Mouse (Mus musculus) embryo, embryonic 10.5 days (tissue): Measurements from ENCODE around the gene Tbc1d2.
"Not testable (repeated sequence)": the region's sequence is repeated elsewhere in the genome, so short reads cannot be mapped to it uniquely, and the experiment has no call there.

Experiments
- DNase-seq: peaks from one replicate; pipeline ENCODE4 v3.0.0-alpha.2; 2015; ENCODE audit warnings: low spot score

Tbc1d2 gene

DNA sequence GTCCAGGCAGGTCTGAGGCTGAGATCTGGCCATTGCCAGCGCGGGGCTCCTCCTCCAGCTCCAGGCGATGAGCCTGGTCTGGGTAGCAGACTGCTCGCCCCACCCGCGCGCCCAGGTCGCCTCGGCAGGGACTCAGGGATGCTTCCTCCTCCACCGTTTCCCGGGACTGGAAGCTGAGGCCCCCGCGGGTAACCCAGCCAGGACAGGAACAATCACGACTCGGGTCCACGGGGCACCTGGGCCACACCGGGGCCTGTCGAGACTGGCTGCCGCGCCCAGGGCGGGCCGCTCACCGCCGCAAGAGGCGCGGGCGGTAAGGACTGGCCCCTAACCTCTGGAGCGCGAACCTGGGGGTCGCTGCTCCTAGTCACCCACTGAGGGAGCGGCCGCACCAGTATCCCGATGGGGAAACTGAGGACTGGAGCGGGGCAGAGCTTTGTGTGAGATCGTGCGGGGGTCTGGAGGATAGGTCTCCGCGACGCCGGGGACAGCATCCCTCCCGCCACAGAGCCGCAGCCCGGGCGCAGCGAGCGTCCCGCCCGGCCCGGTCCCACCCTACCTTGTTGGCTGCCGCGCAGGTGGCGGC is 48.7 kb downstream of the Tbc1d2 start:
- DNase-seq, result peak; percentile 25

DNA sequence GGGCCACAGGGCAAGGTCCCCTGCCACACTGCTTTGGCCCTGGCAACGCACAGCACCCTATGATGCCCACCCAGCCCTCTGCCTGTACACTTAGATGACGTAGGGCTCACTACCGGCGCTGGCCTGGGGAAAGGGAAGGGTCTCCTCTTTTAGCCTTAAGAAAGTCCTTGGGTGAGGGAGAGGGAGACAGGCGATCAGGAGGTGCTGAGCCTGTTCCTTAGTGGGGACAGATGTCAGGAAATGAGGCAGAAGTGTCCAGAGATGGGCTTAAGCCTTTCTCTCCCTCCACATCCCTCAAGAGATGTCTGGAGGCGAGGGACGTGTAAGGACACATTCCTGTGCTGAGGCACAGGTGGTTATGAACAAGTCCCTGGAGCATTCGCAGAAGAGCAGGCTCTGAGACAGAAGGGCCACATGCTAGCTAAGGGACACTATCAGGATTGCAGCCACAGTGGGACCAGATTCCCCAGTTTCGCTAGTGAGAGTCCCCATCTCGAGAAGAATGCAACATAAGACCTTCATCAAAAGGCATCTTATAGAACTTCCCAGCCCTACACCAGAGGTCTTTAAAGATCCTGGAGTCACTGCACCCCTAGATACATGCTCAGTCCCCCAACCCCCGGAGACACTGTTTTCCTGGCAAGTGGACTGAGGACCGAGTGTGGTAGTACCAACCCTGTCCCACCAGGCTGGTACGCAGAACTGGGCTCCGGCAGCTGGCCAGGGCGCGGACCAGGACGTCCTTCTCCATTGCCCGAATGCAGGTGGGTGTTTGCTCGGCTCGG is 49.3 kb downstream of the Tbc1d2 start:
- DNase-seq, result no peak

DNA sequence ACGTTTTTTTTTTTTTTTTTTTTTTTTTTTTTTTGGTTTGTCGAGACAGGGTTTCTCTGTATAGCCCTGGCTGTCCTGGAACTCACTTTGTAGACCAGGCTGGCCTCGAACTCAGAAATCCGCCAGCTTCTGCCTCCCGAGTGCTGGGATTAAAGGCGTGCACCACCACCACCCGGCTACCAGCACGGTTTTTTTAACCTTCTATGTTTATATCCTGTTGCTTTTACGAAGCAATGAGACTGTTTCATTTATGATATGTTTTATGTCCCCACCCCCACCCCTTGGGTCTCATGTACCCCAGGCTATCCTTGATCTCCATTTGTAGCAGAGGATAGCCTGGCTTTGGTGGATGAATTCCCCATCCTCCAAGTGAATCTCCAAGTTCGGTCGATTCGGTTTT is 50.4 kb downstream of the Tbc1d2 start:
- not testable (repeated sequence) for DNase-seq

DNA sequence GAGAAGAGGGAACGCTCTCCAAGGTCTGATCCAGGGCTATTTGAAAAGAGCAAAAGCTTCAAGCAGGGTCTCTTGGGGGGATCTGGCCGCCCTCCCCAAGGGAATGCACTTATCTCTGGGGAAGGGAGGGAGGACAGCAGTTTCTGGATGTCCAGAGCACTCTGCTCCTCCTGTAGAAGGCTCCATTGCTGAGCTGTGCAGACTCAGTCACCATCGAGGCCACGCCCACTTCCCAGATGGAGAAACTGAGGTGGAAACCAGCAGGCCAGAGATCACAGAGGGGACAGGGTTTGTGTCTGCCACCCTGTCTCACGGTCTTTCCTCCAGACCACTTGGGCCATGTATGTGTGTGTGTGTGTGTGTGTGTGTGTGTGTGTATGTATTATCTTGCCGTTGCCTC is 51.0 kb downstream of the Tbc1d2 start:
- no peak for DNase-seq

DNA sequence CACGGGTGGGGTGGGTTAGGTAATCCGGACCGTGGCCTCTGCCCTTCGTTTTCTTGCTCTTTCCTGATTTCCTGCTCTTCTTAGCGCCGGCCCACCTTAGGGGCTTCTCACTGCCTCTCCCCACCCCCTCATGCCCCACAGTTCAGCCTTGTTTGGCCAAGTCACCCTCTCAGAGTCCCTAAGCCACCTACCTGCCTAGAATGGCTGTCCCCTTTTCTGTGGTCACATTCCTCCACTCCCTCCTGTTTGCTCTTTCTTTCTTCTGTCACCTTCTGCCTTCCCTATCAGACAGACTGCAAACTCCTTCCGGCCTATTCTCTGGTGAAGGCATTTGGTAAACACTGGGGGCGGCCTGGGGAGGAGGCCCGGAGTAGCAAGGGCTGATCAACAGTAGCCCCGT is 51.9 kb downstream of the Tbc1d2 start:
- DNase-seq, result no peak

DNA sequence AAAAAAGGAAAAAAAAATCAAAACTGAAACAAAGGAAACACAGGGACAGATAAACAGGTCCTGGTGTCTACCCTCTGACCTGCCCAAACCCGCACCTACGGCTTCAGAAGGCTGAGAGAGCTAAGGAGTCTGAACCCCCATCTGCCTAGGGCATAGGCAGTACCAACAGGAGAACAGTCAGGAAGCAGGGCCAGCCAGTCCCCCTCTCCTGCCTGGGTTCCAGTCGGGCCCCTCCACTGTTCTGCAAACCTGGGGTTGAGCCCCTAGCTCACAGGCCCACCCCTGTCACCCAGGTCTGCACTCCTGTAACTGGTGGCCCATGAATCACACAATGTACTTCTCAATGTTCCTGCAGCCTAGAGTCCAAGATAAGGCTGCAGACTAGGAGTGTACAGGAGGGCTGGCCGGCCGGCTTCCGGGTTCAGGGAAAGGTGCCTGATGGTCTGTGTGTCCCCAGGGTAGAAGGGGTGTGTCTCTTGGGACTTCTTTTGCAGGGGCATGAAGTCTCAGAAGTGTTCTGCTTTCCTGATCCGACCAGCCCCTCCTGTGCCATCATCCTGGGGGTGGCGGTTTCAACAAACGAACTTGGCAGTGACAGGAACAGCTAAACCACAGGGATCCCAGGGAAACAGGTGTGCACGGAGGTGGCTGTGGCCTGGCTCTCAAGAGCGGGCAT is 52.6 kb downstream of the Tbc1d2 start:
- DNase-seq, result no peak

DNA sequence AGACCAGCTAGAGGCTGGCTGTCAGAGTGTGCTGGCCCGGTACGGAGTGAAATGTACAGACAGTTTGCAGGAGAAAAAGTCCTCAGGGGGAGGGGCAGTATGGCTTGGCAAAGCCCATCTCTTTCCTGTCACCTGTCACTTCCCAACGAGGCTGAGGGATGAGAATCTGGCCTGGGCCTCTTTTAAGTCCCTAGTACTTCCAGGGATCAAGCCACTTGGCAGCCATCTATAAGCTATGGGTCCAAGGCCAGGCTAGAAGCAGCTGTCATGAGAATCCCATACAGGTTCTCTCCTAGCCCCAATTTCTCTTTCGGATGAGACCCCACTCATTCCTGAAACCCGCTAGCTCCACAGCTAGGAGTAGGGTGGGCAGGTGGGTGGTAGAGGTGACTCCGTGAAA is 53.6 kb downstream of the Tbc1d2 start:
- DNase-seq, result no peak

DNA sequence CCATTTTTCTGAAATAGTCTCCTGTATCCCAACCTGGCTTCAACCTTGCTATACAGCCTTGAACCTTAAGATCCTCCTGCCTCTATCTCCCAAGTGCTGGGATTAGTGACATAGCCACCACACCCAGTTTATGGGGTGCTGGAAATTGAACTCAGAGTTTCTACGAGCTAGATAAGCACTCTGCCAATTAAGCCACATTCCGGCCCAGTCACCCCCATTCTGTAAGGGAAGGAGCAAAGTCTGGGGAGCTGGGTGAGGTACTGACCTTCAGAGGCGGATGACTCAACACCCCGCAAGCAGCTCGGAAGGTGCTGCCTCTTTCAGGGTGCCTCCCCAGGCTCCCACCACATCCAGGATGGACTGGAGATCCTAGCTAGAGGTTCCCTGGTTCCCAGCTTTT is 55.9 kb downstream of the Tbc1d2 start:
- no peak for DNase-seq

DNA sequence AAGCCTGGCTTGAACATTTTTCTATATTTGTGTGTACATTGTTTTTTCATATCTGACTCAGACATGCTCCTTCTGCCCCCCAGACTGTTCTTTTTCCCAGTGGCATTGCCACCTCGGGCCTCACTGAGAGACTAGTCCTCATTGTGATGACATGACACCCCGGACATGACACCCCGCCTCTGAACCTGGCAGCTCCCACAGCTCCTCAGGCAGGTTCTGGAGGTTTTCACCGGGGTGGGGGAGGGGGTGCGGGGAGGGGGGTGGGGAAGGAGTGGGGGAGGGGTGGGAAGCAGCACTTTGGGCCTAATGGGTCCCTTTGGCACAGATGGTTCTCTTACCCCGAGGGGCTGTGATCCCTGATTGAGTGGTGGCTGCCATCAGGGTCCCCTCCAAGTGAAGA is 56.5 kb downstream of the Tbc1d2 start:
- DNase-seq, result no peak

DNA sequence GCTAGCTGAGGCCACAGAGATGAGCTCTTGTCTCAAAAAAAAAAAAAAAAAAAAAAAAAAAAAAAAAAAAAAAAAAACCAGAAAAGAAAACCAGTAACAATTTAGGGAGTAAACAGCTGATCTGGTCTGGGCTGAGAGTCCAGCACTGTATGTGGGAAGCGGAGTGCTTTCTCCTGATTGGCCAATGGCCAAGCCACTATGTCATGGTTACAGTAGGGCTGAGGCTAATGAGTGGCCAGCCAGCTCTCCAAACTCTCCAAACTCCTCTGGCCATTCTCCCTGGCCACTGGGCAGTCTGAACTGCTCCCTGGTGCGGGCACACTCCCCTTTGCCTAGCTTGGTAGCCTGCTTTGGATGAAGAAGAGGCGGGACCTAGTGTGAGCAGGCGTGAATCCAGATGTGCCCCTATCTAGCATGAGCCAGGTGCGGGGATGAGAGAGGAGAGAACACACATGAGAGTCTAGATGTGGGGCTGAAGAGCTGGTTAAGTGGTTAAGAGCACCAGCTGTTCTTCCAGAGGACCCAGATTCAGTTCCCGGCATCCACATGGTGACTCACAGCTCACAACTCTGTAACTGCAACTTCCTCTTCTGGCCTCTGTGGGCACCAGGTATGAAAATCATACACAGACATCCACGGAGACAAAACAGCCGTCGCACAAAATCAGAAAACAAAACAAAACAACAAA is 58.0 kb downstream of the Tbc1d2 start:
- no peak for DNase-seq

DNA sequence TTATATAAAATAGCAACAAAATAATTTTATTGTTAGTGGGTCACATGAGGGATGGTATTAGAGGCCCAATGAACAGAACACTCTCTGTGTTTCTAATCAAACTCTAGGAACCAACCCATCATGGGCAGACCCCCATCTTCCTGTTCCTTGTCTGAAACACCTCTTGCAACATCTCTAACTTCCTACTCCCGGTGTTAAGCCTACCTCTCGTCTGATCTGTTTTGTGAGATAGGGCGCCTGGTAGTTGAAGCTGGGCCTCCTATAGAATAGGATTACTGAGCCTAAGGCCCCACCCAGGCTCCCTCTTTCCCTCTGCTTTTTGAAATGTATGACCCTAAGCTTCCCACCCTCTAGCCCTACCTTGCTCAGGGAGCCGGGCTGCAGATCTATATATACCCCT is 59.2 kb downstream of the Tbc1d2 start:
- no peak for DNase-seq

DNA sequence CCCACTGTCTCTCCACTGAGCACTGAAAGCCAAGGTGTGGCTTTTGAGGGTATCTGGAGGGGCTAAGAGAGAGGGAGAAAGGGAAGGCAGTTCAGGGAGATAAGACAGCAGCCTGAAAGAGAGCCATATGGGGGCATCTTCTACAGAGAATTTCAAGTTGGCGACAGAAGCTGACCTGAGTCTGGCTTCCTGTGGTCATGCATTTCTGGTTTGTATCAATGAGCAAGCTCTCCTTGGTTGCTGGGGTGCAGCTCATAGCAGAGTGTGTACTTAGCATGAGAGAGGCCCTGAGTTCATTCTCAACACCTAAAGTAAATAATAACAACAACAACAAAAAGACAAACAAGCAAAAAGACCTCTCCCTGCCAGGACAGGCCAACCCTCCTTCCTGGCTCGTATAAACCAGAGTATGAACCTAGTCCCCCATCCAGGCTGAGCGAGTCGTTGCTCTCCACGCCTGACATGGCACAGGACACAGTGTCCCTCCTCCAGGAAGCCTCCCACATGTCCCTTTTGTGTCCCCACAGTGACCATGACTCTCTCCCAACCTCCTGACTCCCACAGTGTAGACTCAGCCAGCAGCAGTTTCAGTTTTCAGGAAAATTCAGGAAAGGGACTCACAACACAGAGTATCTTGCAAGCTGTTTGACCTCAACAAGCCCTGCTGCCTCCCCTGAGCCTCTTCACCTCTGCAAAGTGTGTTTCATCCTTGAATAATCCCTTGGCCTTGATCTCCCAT is 59.9 kb downstream of the Tbc1d2 start:
- no peak for DNase-seq

DNA sequence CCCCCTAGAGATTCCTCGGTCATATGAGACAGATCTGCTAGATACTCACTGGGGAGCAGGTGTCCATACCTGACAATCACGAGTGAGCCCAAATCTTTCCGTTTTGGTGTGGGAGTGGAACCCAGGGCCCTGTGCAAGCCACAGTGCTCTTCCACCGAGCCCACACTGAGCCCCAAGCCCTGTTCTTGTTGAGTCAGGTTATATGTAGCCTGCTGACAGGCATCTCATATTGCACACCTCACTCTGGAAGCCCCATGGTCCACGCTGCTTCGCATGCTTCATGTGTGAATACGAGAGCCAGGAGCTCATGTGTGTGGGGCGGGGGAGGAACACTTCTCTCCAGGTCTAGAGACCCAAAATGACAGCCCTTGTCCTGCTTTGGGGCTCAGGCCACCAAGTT is 60.9 kb downstream of the Tbc1d2 start:
- no peak for DNase-seq

DNA sequence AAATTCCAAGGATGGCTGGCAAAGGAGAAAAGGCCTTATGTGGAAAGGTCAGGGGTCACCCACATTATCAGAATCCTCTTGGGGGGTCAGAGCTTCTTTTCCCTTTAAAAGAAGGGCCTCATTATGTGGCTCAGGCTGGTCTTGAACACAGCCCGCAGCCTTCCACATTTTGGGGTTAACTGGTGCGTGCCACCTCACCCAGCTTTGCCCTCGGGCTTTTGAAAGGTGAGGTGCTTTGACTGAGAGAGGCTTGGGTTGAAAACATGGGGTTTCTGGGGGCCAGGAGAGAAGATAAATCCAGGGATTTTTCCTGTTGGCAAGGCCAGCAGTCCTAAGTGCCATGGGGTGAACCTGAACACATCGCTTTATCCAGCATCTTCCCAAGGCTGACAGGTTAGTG is 63.5 kb downstream of the Tbc1d2 start:
- no peak for DNase-seq

DNA sequence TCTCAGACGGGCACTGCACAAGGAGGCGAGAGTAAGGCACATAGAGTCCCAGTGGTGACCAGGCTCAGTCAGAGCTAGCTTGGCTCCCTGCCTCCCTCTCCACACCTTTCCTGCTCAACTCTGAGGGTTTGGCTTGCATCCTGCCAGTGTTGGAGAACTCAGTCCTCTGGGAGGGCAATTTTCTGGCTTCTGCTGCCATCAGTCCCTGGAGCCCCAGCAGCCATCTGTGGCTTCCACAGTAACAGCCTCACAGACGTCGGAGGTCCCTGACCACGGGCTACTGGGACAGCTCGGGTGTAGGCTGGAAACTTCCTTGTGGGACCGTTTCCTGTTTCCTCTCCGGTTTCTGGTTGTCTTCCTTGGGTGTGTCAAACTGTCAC is 64.2 kb downstream of the Tbc1d2 start:
- DNase-seq, result no peak

DNA sequence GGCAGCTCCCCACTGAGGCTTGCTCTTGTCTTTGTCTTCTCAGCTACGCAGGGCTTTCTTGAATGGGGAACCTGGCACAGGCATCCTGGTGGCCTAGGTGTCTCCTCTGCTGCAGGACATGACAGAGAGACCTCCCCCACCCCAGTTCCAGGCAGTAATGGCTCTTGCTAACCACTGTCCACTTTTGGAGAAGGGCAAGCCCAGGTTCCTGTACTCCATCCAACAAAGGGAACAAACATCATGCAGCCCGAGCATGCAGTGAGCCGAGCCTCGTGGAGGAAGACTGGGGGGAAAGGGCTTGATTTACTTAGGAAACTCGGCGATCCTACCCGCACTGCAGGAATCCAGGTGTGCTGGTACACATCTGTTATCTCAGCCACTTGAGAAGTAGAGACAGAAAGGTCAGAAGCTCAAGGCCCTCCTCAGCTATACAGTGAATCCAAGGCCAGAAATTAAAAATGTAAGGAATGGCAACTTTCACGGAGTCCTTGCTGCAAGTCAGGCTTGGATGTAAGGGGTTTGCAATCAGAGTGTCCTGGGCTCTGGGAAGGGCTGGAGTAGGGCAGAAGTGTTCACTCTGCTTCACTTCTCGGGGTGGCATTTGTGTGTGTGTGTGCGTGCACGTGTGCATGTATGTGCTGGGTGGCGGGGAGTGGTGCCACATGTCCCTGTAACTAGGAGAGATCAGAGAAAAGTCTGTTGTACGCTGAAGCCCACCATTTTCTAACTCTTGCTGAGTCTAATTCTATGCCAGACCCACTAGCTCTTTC is 64.8 kb downstream of the Tbc1d2 start:
- DNase-seq, result no peak

DNA sequence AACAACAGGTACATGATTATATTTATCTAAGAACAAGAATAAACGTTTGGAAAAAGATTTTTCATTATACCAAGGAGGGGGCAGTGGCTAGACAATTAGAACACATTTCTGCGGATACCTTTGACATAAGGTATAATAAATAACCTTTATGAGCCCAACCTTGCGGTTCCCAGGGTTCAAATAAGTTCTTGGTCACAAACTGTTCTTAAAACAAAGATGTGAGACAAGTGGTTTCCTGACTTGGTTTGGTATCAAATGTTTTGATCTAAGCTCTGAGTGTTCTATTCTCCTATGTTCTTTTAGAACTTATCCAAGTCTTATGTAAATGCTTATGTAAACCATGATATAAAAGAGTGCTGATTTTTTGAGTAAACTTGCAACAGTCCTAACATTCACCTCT is 65.5 kb downstream of the Tbc1d2 start:
- DNase-seq, result not testable (repeated sequence)

DNA sequence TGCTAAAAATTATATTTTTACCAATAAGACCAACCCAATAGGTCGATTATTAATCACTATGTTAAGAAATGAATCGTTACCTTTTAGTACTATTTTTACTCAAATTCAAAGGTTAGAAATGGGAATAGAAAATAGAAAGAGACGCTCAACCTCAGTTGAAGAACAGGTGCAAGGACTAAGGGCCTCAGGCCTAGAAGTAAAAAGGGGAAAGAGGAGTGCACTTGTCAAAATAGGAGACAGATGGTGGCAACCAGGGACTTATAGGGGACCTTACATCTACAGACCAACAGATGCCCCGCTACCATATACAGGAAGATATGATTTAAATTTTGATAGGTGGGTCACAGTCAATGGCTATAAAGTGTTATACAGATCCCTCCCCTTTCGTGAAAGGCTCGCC is 65.9 kb downstream of the Tbc1d2 start:
- not testable (repeated sequence) for DNase-seq

DNA sequence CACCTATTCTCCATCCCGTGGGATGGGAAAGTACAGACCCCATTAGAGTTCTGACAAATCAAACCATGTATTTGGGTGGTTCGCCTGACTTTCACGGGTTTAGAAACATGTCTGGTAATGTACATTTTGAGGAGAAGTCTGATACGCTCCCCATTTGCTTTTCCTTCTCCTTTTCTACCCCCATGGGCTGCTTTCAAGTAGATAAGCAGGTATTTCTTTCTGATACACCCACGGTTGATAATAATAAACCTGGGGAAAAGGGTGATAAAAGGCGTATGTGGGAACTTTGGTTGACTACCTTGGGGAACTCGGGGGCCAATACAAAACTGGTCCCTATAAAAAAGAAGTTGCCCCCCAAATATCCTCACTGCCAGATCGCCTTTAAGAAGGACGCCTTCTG is 68.0 kb downstream of the Tbc1d2 start:
- DNase-seq, result not testable (repeated sequence)

DNA sequence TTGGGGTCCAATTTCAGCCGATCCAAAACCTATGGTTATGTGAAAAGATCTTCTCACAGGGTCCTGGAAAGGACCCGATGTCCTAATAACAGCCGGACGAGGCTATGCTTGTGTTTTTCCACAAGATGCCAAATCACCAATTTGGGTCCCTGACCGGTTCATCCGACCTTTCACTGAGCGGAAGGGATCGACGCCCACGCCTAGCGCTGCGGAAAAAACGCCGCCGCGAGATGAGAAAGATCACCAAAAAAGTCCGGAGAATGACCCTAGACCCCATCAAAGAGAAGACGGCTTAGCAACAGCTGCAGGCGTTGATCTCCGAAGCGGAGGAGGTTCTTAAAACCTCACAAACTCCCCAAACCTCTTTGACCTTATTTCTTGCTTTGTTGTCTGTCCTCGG is 68.4 kb downstream of the Tbc1d2 start:
- not testable (repeated sequence) for DNase-seq

DNA sequence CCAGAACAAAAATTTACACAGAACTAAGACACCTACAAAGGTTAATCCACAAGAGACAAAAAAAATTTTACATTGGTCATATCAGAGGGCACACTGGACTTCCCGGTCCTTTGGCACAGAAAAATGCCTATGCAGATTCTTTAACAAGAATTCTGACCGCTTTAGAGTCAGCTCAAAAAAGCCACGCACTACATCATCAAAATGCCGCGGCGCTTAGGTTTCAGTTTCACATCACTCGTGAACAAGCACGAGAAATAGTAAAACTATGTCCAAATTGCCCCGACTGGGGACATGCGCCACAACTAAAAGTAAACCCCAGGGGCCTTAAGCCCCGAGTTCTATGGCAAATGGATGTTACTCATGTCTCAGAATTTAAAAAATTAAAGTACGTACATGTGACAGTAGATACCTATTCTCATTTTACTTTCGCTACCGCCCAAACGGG is 69.2 kb downstream of the Tbc1d2 start:
- DNase-seq, result not testable (repeated sequence)
